Mouse (Mus musculus) megakaryocyte, embryonic 14.5 days (primary cell): ENCODE data around the gene Enox1. TPM values are rescaled to one million over a fixed set of nuclear protein-coding genes. Genes with fewer than 3 reads are reported as not detected.

ENCODE experiments used
- H3K27me3 ChIP-seq: replicated peaks from 2 replicates; pipeline ENCODE3; 2012; ENCODE audit warnings: inconsistent platforms
- H3K36me3 ChIP-seq: replicated peaks from 2 replicates; pipeline ENCODE3; 2012; ENCODE audit warnings: low read length, inconsistent platforms, mixed read lengths
- H3K4me1 ChIP-seq: 2 replicates; pipeline ENCODE4 v1.6.1; 2012; ENCODE audit warnings: inconsistent platforms
- H3K4me3 ChIP-seq: replicated peaks from 2 replicates; pipeline ENCODE3; 2012; ENCODE audit warnings: moderate library complexity, mild to moderate bottlenecking, inconsistent platforms
- H3K9me3 ChIP-seq: 2 replicates; pipeline ENCODE4 v1.6.1; 2012; ENCODE audit warnings: inconsistent platforms
- FLI1 ChIP-seq: IDR thresholded peaks from 2 replicates; pipeline ENCODE4 v1.6.1; 2012; ENCODE audit warnings: low read length, inconsistent platforms, mixed read lengths
- GATA1 ChIP-seq: IDR thresholded peaks from 3 replicates; pipeline ENCODE4 v1.6.1; 2012; ENCODE audit warnings: mixed read lengths, low read length, inconsistent platforms, borderline replicate concordance
- polyA plus RNA-seq: library from polyadenylated mRNA; stranded (reverse); fragments of >175 nt; gene quantifications from 2 replicates; pipeline ENCODE4 v1.2.3, GENCODE M21; 2012; ENCODE audit warnings: low replicate concordance; ENCODE audit not compliant: insufficient read depth

Gene Enox1
- polyA plus RNA-seq, 1 experiment = 0.13 TPM

DNA sequence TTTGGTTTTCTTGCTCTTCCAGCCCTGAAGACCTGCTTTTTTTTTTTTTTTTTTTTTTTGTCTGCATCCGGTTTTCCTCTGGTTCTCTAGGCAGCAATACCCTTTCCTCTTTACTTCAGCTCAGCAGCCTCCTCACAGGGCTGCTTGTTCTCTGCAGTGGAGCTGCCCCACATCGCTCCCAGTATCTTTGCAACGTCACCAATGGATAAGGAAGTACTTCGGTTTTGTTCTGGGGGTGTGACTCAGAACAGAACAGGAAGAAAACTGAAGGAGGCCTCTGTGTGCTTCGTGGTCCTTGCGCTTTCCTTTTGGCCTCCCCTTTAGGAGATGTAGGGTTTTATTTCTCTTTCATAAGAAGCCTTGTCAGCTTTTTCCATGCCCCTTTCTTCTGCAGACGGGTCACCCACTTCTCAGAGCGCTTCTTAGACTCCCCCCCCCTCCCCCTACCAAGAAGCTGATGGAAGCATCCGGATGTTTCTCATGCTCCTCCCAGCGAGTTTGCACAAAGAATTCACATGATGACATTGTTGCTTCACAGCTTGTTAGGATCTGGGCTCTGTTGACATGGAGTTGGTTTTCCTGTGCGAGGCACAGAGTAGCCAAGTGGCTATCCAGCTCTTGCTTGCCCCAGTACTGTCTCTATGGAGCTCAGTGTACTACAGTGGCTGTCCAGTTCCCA lies 187.2 kb downstream of the Enox1 start:
- Histone ChIP-seq H3K4me3 (peak overlapping the region; percentile 81), H3K27me3 (peaks cover 1% of the 10 kb centered on the region), H3K9me3 (peaks cover 21% of the 10 kb centered on the region), H3K36me3 (no peaks in the 10 kb centered on the region), H3K4me1 (peaks cover 45% of the 10 kb centered on the region)
- TF ChIP-seq FLI1 (no peak), GATA1 (no peak)

DNA sequence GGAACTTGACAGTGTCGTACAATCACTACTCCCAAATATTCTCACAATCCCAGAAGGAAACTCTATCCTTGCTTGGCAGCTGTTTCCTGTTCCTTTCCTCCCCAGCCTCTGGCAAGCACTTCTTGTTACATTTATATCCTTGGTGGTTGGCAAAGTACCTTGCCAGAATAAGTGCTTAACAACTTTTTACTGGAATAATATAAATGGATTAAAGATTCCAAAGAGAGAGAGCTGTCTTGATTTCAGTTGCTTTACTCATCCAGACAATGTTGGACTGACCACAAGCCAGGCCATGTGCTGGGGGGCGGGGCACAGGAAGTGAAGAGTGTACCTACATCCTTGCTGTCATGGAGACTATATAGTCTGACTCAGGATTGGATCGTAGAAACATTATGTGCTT lies 189.7 kb downstream of the Enox1 start:
- peaks cover 11% of the 10 kb centered on the region for H3K27me3 ChIP-seq
- peaks cover 42% of the 10 kb centered on the region for H3K4me1 ChIP-seq
- no peaks in the 10 kb centered on the region for H3K36me3 ChIP-seq
- peaks cover 28% of the 10 kb centered on the region for H3K9me3 ChIP-seq
- no peak overlapping the region for H3K4me3 ChIP-seq
- TF ChIP-seq GATA1 (no peak), FLI1 (no peak)

DNA sequence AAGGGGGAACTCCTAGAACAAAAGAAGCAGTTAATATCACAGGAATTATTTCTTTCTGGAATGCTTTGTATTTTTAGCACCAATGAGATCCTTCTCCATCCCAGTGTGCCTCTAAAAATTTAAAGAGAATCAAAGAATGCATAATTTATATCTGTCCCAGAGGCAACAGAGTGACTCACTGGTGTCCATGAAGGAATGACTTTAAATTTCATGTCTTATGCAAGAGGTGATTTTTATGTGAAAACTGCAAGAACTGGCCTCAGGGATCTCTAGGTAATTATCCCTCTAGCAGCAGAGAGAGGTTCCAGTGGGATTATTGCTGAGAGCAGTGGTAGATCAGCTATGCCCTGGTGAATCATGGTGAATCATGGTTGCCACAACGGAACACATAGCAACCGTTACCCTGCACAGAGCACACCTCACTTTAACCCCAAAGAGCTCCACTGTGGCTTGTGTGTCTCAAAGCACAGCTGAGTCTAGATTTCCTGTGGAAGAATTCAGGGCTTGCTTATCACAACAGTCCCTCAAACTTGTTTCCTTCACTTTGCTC lies 195.3 kb downstream of the Enox1 start:
- TF ChIP-seq FLI1 = no peak
- TF ChIP-seq GATA1 = no peak
- Histone ChIP-seq H3K4me1 (peaks cover 13% of the 10 kb centered on the region), H3K4me3 (no peak overlapping the region), H3K9me3 (peaks cover 21% of the 10 kb centered on the region), H3K36me3 (no peaks in the 10 kb centered on the region), H3K27me3 (peaks cover 20% of the 10 kb centered on the region)

DNA sequence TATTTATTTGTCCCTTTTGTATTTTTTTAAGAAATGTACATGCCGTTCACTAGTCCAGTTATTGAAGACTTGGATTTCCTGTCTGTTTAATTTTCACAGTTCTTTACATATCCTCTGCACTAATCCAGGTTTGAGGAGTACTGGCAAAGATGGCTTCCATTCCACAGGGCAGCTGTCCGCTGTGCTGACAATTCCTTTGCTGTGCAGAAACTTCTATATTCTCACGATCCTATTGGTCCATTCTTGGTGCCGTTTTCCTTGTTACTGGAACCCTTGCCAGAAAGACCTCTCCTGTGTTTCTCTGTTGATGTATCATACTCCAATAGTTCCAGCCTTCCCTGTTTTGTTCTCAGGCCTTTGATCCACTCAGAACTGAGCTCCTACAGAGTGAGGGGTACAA lies 206.1 kb downstream of the Enox1 start:
- Histone ChIP-seq H3K9me3 (no peaks in the 10 kb centered on the region), H3K36me3 (no peaks in the 10 kb centered on the region), H3K4me3 (no peak overlapping the region), H3K27me3 (peaks cover 6% of the 10 kb centered on the region), H3K4me1 (no peaks in the 10 kb centered on the region)
- no peak for TF ChIP-seq GATA1
- TF ChIP-seq FLI1 = no peak

DNA sequence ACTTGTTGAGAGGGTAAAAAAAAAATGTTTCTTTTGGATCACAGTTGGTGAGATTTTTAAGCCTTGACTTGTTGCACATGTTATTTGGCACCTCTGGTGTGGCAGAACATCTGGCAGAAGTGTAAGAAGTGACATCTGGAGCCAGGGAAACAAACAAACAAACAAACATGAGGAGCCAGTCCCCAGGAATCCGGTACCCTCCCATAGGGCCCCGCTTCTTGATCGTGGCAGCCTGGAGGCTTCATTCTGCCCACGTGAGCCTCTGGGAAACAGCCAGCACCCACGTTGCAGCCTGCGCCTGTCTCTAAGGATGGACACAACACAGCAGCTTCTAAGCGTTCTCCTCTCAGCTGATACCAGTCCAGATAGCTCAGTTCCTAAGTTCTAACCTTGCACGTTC lies 211.8 kb downstream of the Enox1 start:
- Histone ChIP-seq H3K9me3 (no peaks in the 10 kb centered on the region), H3K4me1 (peaks cover 16% of the 10 kb centered on the region), H3K36me3 (no peaks in the 10 kb centered on the region), H3K27me3 (peaks cover 11% of the 10 kb centered on the region), H3K4me3 (no peak overlapping the region)
- TF ChIP-seq FLI1 (no peak), GATA1 (no peak)

DNA sequence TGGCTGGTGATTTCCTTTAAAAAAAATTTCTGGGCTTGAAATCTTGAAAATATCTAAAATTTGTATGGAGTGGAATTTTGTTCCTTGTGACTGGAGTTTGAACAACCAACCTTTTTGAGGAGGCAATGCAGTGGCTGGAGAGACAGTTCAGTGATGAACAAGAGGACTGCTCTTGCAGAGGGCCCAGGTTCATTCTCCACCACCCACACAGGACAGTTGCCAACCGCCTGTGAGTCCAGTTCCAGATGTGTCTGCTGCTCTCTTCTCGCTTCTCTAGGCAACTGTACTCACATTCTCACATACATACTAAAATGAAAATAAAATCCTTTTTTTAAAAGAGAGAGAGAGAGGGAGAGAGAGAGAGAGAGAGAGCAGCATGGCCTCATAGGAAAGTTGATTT lies 212.5 kb downstream of the Enox1 start:
- no peaks in the 10 kb centered on the region for H3K9me3 ChIP-seq
- peaks cover 22% of the 10 kb centered on the region for H3K4me1 ChIP-seq
- H3K4me3 ChIP-seq = no peak overlapping the region
- no peaks in the 10 kb centered on the region for H3K36me3 ChIP-seq
- H3K27me3 ChIP-seq = peaks cover 11% of the 10 kb centered on the region
- no peak for TF ChIP-seq GATA1
- no peak for TF ChIP-seq FLI1

DNA sequence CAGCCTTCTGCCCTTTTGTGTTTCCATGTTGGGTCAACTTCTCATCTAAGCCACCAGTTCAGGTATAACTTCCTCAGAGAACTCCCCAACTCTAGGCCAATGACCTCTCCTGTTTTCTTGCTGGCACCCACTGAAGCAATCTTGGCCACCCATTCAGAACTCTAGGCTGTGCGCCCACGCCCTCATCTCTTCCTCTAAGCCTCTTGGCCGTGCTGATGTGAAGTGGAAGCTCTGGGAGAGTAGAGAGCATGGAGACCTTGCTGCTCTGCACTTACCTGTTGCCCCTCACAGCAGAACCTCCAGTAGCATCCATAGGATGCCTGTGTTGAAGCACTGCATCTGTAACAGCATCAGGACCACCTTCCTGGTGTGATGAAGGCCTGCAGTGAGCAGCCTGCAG lies 214.0 kb downstream of the Enox1 start:
- H3K4me3 ChIP-seq = no peak overlapping the region
- no peaks in the 10 kb centered on the region for H3K9me3 ChIP-seq
- H3K36me3 ChIP-seq = no peaks in the 10 kb centered on the region
- H3K27me3 ChIP-seq = peaks cover 11% of the 10 kb centered on the region
- peaks cover 35% of the 10 kb centered on the region for H3K4me1 ChIP-seq
- TF ChIP-seq GATA1 (no peak), FLI1 (no peak)

DNA sequence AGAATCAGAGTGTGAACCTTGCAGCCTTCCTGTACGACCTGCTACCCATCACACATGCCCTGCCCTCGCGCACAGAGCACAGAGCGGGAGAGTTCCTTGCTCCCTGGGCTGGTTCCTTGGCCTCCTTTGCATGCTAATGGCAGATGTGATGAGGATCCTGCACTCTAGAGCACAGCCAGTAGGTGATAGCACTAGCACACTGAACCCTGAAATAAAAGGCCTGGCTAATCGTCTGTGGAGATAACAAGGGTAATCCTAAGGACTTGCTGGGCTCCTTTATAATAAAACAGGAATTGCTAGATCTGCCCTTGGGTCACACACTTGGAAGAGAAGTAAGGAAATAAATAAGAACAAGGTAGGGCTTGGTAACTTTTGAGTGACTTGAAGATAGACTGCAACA lies 215.4 kb downstream of the Enox1 start:
- H3K27me3 ChIP-seq = peaks cover 11% of the 10 kb centered on the region
- TF ChIP-seq FLI1 (no peak), GATA1 (no peak)
- no peaks in the 10 kb centered on the region for H3K36me3 ChIP-seq
- peaks cover 49% of the 10 kb centered on the region for H3K4me1 ChIP-seq
- no peak overlapping the region for H3K4me3 ChIP-seq
- H3K9me3 ChIP-seq = no peaks in the 10 kb centered on the region

DNA sequence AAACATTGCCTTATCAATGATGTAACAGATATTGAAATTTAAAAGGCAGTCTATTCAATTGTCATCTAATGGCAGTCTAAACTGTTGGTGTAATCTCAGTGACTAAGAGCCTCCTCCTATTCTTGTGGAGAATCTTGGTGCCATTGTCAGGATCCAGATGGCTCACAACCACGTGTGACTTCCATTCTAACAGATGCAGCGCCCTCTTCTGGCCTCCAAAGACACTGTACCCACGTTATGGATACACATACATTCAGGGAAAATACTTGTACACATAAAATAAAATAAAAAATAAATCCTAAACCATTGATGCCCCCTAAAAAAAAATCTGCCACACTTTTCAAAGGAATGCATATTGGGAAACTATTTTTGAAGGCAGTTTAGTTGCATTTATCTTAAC lies 216.6 kb downstream of the Enox1 start:
- no peak overlapping the region for H3K4me3 ChIP-seq
- H3K27me3 ChIP-seq = peaks cover 12% of the 10 kb centered on the region
- H3K9me3 ChIP-seq = no peaks in the 10 kb centered on the region
- no peak for TF ChIP-seq GATA1
- TF ChIP-seq FLI1 = no peak
- no peaks in the 10 kb centered on the region for H3K36me3 ChIP-seq
- H3K4me1 ChIP-seq = peaks cover 61% of the 10 kb centered on the region

DNA sequence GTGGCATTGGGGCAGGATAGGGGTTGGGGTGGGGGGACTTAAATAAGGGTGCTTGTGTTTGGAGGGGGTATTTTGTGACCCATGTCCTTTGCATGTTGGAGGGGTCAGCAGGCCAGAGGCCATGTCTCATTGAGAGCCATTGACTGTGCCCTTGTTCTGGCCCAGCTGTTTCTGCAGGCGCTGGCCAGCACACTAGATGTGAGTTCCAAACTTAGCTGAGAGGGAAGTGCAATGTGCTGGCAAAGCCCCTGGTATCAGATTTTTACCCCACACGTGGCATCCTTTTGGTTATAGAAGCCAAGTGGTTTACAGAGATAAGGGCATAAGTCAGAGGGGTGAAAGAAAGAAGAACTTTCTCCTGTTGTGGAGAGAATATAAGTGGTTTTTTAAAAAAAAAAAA lies 218.5 kb downstream of the Enox1 start:
- Histone ChIP-seq H3K9me3 (0 out of 2 replicates have a peak, but pooled peaks cover under 1% of the 10 kb centered on the region), H3K4me3 (peak overlapping the region; percentile 78), H3K4me1 (peaks cover 66% of the 10 kb centered on the region), H3K36me3 (no peaks in the 10 kb centered on the region), H3K27me3 (peaks cover 13% of the 10 kb centered on the region)
- TF ChIP-seq FLI1 = no peak
- TF ChIP-seq GATA1 = no peak

DNA sequence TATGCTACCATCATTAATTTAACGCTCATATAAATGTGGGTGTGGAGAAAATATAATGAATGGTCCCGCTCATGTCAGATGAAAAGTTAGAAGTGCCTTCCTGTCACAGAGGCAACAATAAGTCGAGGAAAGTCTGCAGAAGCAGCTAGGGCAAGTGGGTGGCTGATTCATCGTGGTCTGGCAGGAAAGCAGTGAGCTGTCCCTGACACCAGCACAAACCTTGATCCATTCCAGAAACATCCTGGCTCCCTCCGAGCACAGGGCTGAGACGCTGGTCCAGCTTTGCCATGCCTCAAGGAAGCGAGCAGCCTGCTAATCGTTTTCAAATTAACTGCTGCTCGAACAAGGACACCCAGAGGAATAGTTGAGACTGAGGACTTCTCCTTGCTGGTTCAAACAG lies 219.1 kb downstream of the Enox1 start:
- no peak for TF ChIP-seq FLI1
- peak overlapping the region; percentile 81 for H3K4me3 ChIP-seq
- H3K36me3 ChIP-seq = no peaks in the 10 kb centered on the region
- H3K9me3 ChIP-seq = 0 out of 2 replicates have a peak, but pooled peaks cover 6% of the 10 kb centered on the region
- H3K27me3 ChIP-seq = peaks cover 15% of the 10 kb centered on the region
- H3K4me1 ChIP-seq = peaks cover 62% of the 10 kb centered on the region
